Mouse (Mus musculus) cerebellum, adult 2 months (tissue): Measurements from ENCODE around the gene Cep57l1.

Experiments used
- CTCF ChIP-seq: fragments of 200-500 bp; IDR thresholded peaks from 2 replicates; pipeline ENCODE4 v1.5.1; 2011; ENCODE audit warnings: low read depth, mild to moderate bottlenecking, control low read depth, low read length, moderate library complexity, borderline replicate concordance; ENCODE audit not compliant: insufficient read depth
- POLR2A ChIP-seq: fragments of 200-500 bp; IDR thresholded peaks from 2 replicates; pipeline ENCODE4 v1.6.1; 2011; ENCODE audit warnings: low read length, control low read depth, borderline replicate concordance; ENCODE audit not compliant: insufficient read depth

DNA sequence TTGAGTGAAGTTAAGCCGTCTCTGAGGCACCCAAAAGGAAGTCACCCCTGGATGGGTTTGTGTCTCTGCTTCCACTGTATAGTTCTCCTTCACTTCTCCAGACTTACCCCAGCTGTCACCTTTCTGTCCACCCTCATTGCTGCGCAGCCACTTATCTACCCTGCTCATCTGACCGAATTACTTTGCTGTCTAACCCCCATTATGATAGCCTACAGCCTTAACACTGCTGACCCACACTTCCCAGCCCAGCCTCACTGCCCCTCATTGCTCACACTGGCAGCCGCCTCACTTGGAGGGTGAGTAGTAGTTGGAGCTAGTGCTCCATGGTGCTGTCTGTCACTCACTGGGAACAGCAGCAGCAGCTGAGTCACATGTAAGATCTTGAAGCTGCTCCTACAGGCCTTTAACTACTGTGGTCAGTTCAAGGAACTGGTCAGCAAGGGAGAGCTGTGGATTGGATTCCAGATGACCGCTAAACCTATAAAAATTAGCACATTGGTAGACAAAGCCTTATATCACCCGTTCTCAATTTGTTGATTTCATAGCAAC lies 4.7 kb upstream of the Cep57l1 start:
- TF ChIP-seq CTCF: no peak
- TF ChIP-seq POLR2A: no peak
